Mouse (Mus musculus) hindbrain, embryonic 16.5 days (tissue): ENCODE data around the gene Trappc6b. TPM values are rescaled to one million over a fixed set of nuclear protein-coding genes. Genes with fewer than 3 reads are reported as not detected.

Source experiments
- ATAC-seq: fragments of 200-750 bp; cut with Nextera tagmentation; 2 replicates; pipeline ENCODE4 v1.8.0; 2017; ENCODE audit warnings: moderate TSS enrichment, moderate library complexity
- H3K27ac ChIP-seq: fragments of 300-500 bp; sonication (generic); 2 replicates; pipeline ENCODE4 v1.5.1; 2014; ENCODE audit warnings: low read depth, mild to moderate bottlenecking, control low read depth, low read length, moderate library complexity
- H3K27me3 ChIP-seq: fragments of 300-500 bp; sonication (generic); replicated peaks from 2 replicates; pipeline ENCODE4 v1.6.1; 2014; ENCODE audit warnings: low read length; ENCODE audit not compliant: control insufficient read depth, insufficient read depth
- H3K36me3 ChIP-seq: fragments of 300-500 bp; sonication (generic); 2 replicates; pipeline ENCODE4 v1.6.1; 2014; ENCODE audit warnings: mild to moderate bottlenecking, low read length, moderate library complexity, mixed read lengths; ENCODE audit not compliant: control insufficient read depth, insufficient read depth
- H3K4me1 ChIP-seq: fragments of 300-500 bp; sonication (generic); 2 replicates; pipeline ENCODE4 v1.6.1; 2014; ENCODE audit warnings: low read depth, low read length; ENCODE audit not compliant: control insufficient read depth, insufficient read depth
- H3K4me2 ChIP-seq: fragments of 300-500 bp; sonication (generic); 2 replicates; pipeline ENCODE4 v1.6.1; 2014; ENCODE audit warnings: mild to moderate bottlenecking, low read length, control low read depth, moderate library complexity
- H3K4me3 ChIP-seq: fragments of 300-500 bp; sonication (generic); 2 replicates; pipeline ENCODE4 v1.5.1; 2014; ENCODE audit warnings: mild to moderate bottlenecking, low read length, control low read depth, moderate library complexity
- H3K9ac ChIP-seq: fragments of 300-500 bp; sonication (generic); 2 replicates; pipeline ENCODE4 v1.6.1; 2014; ENCODE audit warnings: low read depth, mild to moderate bottlenecking, control low read depth, low read length, moderate library complexity
- H3K9me3 ChIP-seq: fragments of 300-500 bp; sonication (generic); 2 replicates; pipeline ENCODE4 v1.6.1; 2014; ENCODE audit warnings: mild to moderate bottlenecking, low read length, moderate library complexity; ENCODE audit not compliant: control insufficient read depth
- WGBS: fragments of 180-500 bp; shearing (Covaris S2); extraction: QIAGEN DNeasy Blood & Tissue Kit; methylation state at CpG from one replicate; pipeline ENCODE4 v1.1.7; 2014; 5-methylcytosine and 5-hydroxymethylcytosine counted together
- polyA plus RNA-seq: library from polyadenylated mRNA; unstranded; fragments of >200 nt; fragmentation: Nextera tagmentation; extraction: Ambion mirVana; gene quantifications from 2 replicates; pipeline ENCODE4 v1.2.1, GENCODE M21; 2015

Gene Trappc6b
- polyA plus RNA-seq: 150 and 173 TPM in 2 replicates

GRCm38 (mm10) chr12:59060993-59061595, at the start of gene Trappc6b:
Gene Trappc6b (minus strand): TSS chr12:59061472.
- under 1% methylated on average over 43 of the region's 49 CpGs for WGBS
- peak; percentile 98 for ATAC-seq
- no peaks in the 10 kb centered on the region for H3K27me3 ChIP-seq

GRCm38 (mm10) chr12:59107926-59108325, 46.7 kb upstream of the Trappc6b start:
- H3K36me3 ChIP-seq: no peaks in the 10 kb centered on the region
- 91% methylated on average over 4 of the region's 4 CpGs for WGBS
- H3K4me1 ChIP-seq: no peaks in the 10 kb centered on the region
- no peaks in the 10 kb centered on the region for H3K9me3 ChIP-seq
- ATAC-seq: no peak
- H3K27ac ChIP-seq: no peak overlapping the region
- H3K4me2 ChIP-seq: no peak overlapping the region
- no peak overlapping the region for H3K9ac ChIP-seq
- no peak overlapping the region for H3K4me3 ChIP-seq
- H3K27me3 ChIP-seq: no peaks in the 10 kb centered on the region

More at GRCm38 (mm10) chr12:59060993-59061595, at the start of gene Trappc6b:
- Histone ChIP-seq H3K27ac (peak within 1 kb of the TSS; percentile 98), H3K4me2 (peak within 1 kb of the TSS; percentile 71), H3K9ac (peak within 1 kb of the TSS; percentile 94), H3K9me3 (no peaks in the 10 kb centered on the region), H3K4me3 (peak within 1 kb of the TSS; percentile 85), H3K36me3 (0 out of 2 replicates have a peak, but pooled peaks cover 3% of the 10 kb centered on the region), H3K4me1 (peaks cover 19% of the 10 kb centered on the region)

- WGBS: 90% methylated on average over 5 of the region's 5 CpGs
- Histone ChIP-seq H3K9me3 (no peaks in the 10 kb centered on the region), H3K9ac (no peak overlapping the region), H3K27me3 (no peaks in the 10 kb centered on the region), H3K27ac (no peak overlapping the region), H3K36me3 (no peaks in the 10 kb centered on the region), H3K4me2 (no peak overlapping the region), H3K4me3 (no peak overlapping the region), H3K4me1 (no peaks in the 10 kb centered on the region)
- ATAC-seq: no peak
Measured at GRCm38 (mm10) chr12:59106491-59106890, 45.2 kb upstream of the Trappc6b start.

- 79% methylated on average over 6 of the region's 6 CpGs for WGBS
- Histone ChIP-seq H3K36me3 (no peaks in the 10 kb centered on the region), H3K9me3 (no peaks in the 10 kb centered on the region), H3K27me3 (no peaks in the 10 kb centered on the region), H3K9ac (no peak overlapping the region), H3K4me1 (no peaks in the 10 kb centered on the region), H3K4me2 (no peak overlapping the region), H3K4me3 (no peak overlapping the region), H3K27ac (no peak overlapping the region)
- ATAC-seq: no peak
Measured at GRCm38 (mm10) chr12:59105914-59106313, 44.6 kb upstream of the Trappc6b start.

- no peaks in the 10 kb centered on the region for H3K36me3 ChIP-seq
- no peak overlapping the region for H3K4me3 ChIP-seq
- H3K27me3 ChIP-seq: no peaks in the 10 kb centered on the region
- H3K4me1 ChIP-seq: no peaks in the 10 kb centered on the region
- no peak overlapping the region for H3K27ac ChIP-seq
- WGBS: 80% methylated on average over 5 of the region's 5 CpGs
- no peak overlapping the region for H3K9ac ChIP-seq
- H3K9me3 ChIP-seq: no peaks in the 10 kb centered on the region
- no peak overlapping the region for H3K4me2 ChIP-seq
- ATAC-seq: no peak
Measured at GRCm38 (mm10) chr12:59104771-59105170, 43.5 kb upstream of the Trappc6b start.

- Histone ChIP-seq H3K27me3 (no peaks in the 10 kb centered on the region), H3K9ac (no peak within 1 kb of the TSS), H3K4me2 (no peak within 1 kb of the TSS), H3K4me1 (no peaks in the 10 kb centered on the region), H3K36me3 (no peaks in the 10 kb centered on the region), H3K4me3 (no peak within 1 kb of the TSS), H3K27ac (no peak within 1 kb of the TSS), H3K9me3 (no peaks in the 10 kb centered on the region)
- ATAC-seq: no peak
- WGBS: 83% methylated on average over 19 of the region's 19 CpGs
Measured at GRCm38 (mm10) chr12:59095104-59096025, 34.1 kb upstream of the Trappc6b start, which contains the start of gene Mia2. Gene Mia2 (plus strand): TSS chr12:59095799.

GRCm38 (mm10) chr12:59093543-59093942, 32.3 kb upstream of the Trappc6b start:
- Histone ChIP-seq H3K9ac (no peak overlapping the region), H3K27ac (no peak overlapping the region), H3K27me3 (no peaks in the 10 kb centered on the region), H3K4me1 (no peaks in the 10 kb centered on the region), H3K4me2 (no peak overlapping the region), H3K9me3 (no peaks in the 10 kb centered on the region), H3K36me3 (no peaks in the 10 kb centered on the region), H3K4me3 (no peak overlapping the region)
- no peak for ATAC-seq
- WGBS: 66% methylated on average over 2 of the region's 2 CpGs

GRCm38 (mm10) chr12:59086171-59086570, 24.9 kb upstream of the Trappc6b start:
- Histone ChIP-seq H3K4me3 (no peak overlapping the region), H3K27me3 (no peaks in the 10 kb centered on the region), H3K4me2 (no peak overlapping the region), H3K27ac (no peak overlapping the region), H3K4me1 (no peaks in the 10 kb centered on the region), H3K9me3 (no peaks in the 10 kb centered on the region), H3K36me3 (no peaks in the 10 kb centered on the region), H3K9ac (no peak overlapping the region)
- WGBS: 75% methylated on average over 5 of the region's 5 CpGs
- ATAC-seq: no peak

- H3K4me3 ChIP-seq: no peak overlapping the region
- no peaks in the 10 kb centered on the region for H3K4me1 ChIP-seq
- no peak for ATAC-seq
- H3K4me2 ChIP-seq: no peak overlapping the region
- WGBS: 77% methylated on average over 5 of the region's 5 CpGs
- H3K27me3 ChIP-seq: no peaks in the 10 kb centered on the region
- H3K27ac ChIP-seq: no peak overlapping the region
- no peaks in the 10 kb centered on the region for H3K36me3 ChIP-seq
- H3K9me3 ChIP-seq: no peaks in the 10 kb centered on the region
- H3K9ac ChIP-seq: no peak overlapping the region
Measured at GRCm38 (mm10) chr12:59084446-59084845, 23.2 kb upstream of the Trappc6b start.
